Mouse (Mus musculus) testis, adult 2 months (tissue): Measurements from ENCODE around the gene Specc1. TPM values are rescaled to one million over a fixed set of nuclear protein-coding genes. Genes with fewer than 3 reads are reported as not detected.

ENCODE experiments used
- H3K27ac ChIP-seq: fragments of 200-500 bp; 2 replicates; pipeline ENCODE4 v1.5.1; 2012; ENCODE audit warnings: low read depth, low read length; ENCODE audit not compliant: control insufficient read depth, insufficient read depth
- H3K27me3 ChIP-seq: fragments of 200-500 bp; 2 replicates; pipeline ENCODE4 v1.6.1; 2012; ENCODE audit warnings: mild to moderate bottlenecking, low read length, moderate library complexity; ENCODE audit not compliant: control insufficient read depth, insufficient read depth
- H3K36me3 ChIP-seq: fragments of 200-500 bp; 2 replicates; pipeline ENCODE4 v1.6.1; 2012; ENCODE audit warnings: mild to moderate bottlenecking, low read length; ENCODE audit not compliant: control insufficient read depth, insufficient read depth
- H3K4me1 ChIP-seq: fragments of 200-500 bp; 2 replicates; pipeline ENCODE4 v1.6.1; 2012; ENCODE audit warnings: low read length; ENCODE audit not compliant: control insufficient read depth, insufficient read depth
- H3K4me3 ChIP-seq: fragments of 200-500 bp; 2 replicates; pipeline ENCODE4 v1.5.1; 2012; ENCODE audit warnings: low read depth, mild to moderate bottlenecking, low read length, moderate library complexity, mixed read lengths; ENCODE audit not compliant: control insufficient read depth
- CTCF ChIP-seq: fragments of 200-500 bp; IDR thresholded peaks from 2 replicates; pipeline ENCODE4 v1.5.1; 2012; ENCODE audit warnings: low read depth, mild to moderate bottlenecking, inconsistent platforms, low read length, moderate library complexity; ENCODE audit not compliant: control insufficient read depth, insufficient read depth, insufficient replicate concordance
- POLR2A ChIP-seq: fragments of 200-500 bp; IDR thresholded peaks from 2 replicates; pipeline ENCODE4 v1.6.1; 2012; ENCODE audit warnings: low read depth, mild to moderate bottlenecking, inconsistent platforms, low read length, moderate library complexity; ENCODE audit not compliant: control insufficient read depth
- polyA plus RNA-seq: library from polyadenylated mRNA; depleted of rRNA; stranded (reverse); fragments of >200 nt; gene quantifications from 2 replicates; pipeline ENCODE4 v1.2.3, GENCODE M21; 2012

The Specc1 gene
- polyA plus RNA-seq, 1 experiment, result 10.0 TPM

GRCm38 (mm10) chr11:61974106-61974707, 17.6 kb downstream of the Specc1 start:
- Histone ChIP-seq H3K4me1 (no peaks in the 10 kb centered on the region), H3K27ac (no peak overlapping the region), H3K27me3 (no peaks in the 10 kb centered on the region), H3K4me3 (no peak overlapping the region), H3K36me3 (no peaks in the 10 kb centered on the region)
- TF ChIP-seq POLR2A (no peak), CTCF (no peak)

- Histone ChIP-seq H3K36me3 (no peaks in the 10 kb centered on the region), H3K4me3 (no peak overlapping the region), H3K27me3 (no peaks in the 10 kb centered on the region), H3K27ac (no peak overlapping the region), H3K4me1 (no peaks in the 10 kb centered on the region)
- TF ChIP-seq CTCF (no peak), POLR2A (no peak)
These were observed 19.2 kb downstream of the Specc1 start for GRCm38 (mm10) chr11:61975783-61976182.

- no peak for TF ChIP-seq CTCF
- no peak overlapping the region for H3K27ac ChIP-seq
- H3K36me3 ChIP-seq, result no peaks in the 10 kb centered on the region
- H3K4me1 ChIP-seq, result no peaks in the 10 kb centered on the region
- no peaks in the 10 kb centered on the region for H3K27me3 ChIP-seq
- no peak overlapping the region for H3K4me3 ChIP-seq
These were observed 24.7 kb downstream of the Specc1 start for GRCm38 (mm10) chr11:61981285-61981684.

- Histone ChIP-seq H3K36me3 (no peaks in the 10 kb centered on the region), H3K27ac (no peak overlapping the region), H3K4me3 (no peak overlapping the region), H3K27me3 (no peaks in the 10 kb centered on the region), H3K4me1 (no peaks in the 10 kb centered on the region)
- no peak for TF ChIP-seq CTCF
- no peak for TF ChIP-seq POLR2A
These were observed 26.3 kb downstream of the Specc1 start for GRCm38 (mm10) chr11:61982828-61983227.

GRCm38 (mm10) chr11:61986939-61987338, 30.4 kb downstream of the Specc1 start:
- no peak for TF ChIP-seq POLR2A
- Histone ChIP-seq H3K27me3 (no peaks in the 10 kb centered on the region), H3K27ac (no peak overlapping the region), H3K4me3 (no peak overlapping the region), H3K4me1 (no peaks in the 10 kb centered on the region), H3K36me3 (no peaks in the 10 kb centered on the region)

- H3K4me3 ChIP-seq, result no peak overlapping the region
- H3K36me3 ChIP-seq, result no peaks in the 10 kb centered on the region
- no peak overlapping the region for H3K27ac ChIP-seq
- no peaks in the 10 kb centered on the region for H3K27me3 ChIP-seq
- TF ChIP-seq CTCF, result no peak
- TF ChIP-seq POLR2A, result no peak
- H3K4me1 ChIP-seq, result no peaks in the 10 kb centered on the region
These were observed 33.1 kb downstream of the Specc1 start for GRCm38 (mm10) chr11:61989647-61990046.

GRCm38 (mm10) chr11:61991576-61991975, 35.0 kb downstream of the Specc1 start:
- H3K27ac ChIP-seq, result no peak overlapping the region
- TF ChIP-seq CTCF (no peak), POLR2A (no peak)
- H3K4me3 ChIP-seq, result no peak overlapping the region
- H3K27me3 ChIP-seq, result no peaks in the 10 kb centered on the region
- H3K4me1 ChIP-seq, result no peaks in the 10 kb centered on the region
- H3K36me3 ChIP-seq, result no peaks in the 10 kb centered on the region

- TF ChIP-seq CTCF, result no peak
- no peak for TF ChIP-seq POLR2A
- no peaks in the 10 kb centered on the region for H3K36me3 ChIP-seq
- H3K27me3 ChIP-seq, result no peaks in the 10 kb centered on the region
- H3K4me3 ChIP-seq, result no peak overlapping the region
- no peak overlapping the region for H3K27ac ChIP-seq
- no peaks in the 10 kb centered on the region for H3K4me1 ChIP-seq
These were observed 36.2 kb downstream of the Specc1 start for GRCm38 (mm10) chr11:61992671-61993285.
